Mouse (Mus musculus): ENCODE data around the gene CK137956.

- TF ChIP-seq MAX (IDR thresholded peaks at IDR 0.05; ENCODE audit: low read depth): no peak
- no peak for TF ChIP-seq POLR2A (IDR thresholded peaks at IDR 0.05; ENCODE audit: insufficient read length, low read depth)
- TF ChIP-seq USF1 (IDR thresholded peaks at IDR 0.05; ENCODE audit: low read depth): no peak
- TF ChIP-seq E2F4 (IDR thresholded peaks at IDR 0.05; ENCODE audit: insufficient read depth): no peak
- no peak for TF ChIP-seq MYOD1 (IDR thresholded peaks at IDR 0.05; ENCODE audit: control insufficient read depth in 1 of 3, insufficient read length in 2 of 3, low read depth in 2 of 3)
- no peak for TF ChIP-seq SRF (IDR thresholded peaks at IDR 0.05; ENCODE audit: control insufficient read depth, insufficient read length, low read depth)
- TF ChIP-seq TCF12 (IDR thresholded peaks at IDR 0.05; ENCODE audit: insufficient read depth, poor library complexity, severe bottlenecking): no peak
- no peak for TF ChIP-seq POLR2AphosphoS2 (IDR thresholded peaks at IDR 0.05; ENCODE audit: insufficient read length, low read depth)
- TF ChIP-seq MYOG (IDR thresholded peaks at IDR 0.05; ENCODE audit: control insufficient read depth in 1 of 3, insufficient read depth in 1 of 3, insufficient read length in 2 of 3, low read depth in 2 of 3): no peak
- no peak for TF ChIP-seq TCF3 (IDR thresholded peaks at IDR 0.05; ENCODE audit: insufficient read length, low read depth)
- no peak for TF ChIP-seq CEBPB (IDR thresholded peaks at IDR 0.05; ENCODE audit: insufficient read depth, poor library complexity, severe bottlenecking)
These were observed 2.2 kb upstream of the CK137956 start for GRCm38 (mm10) chr4:127972976-127973375.

Measured in myocyte (in vitro differentiated cells).